Mouse (Mus musculus): ENCODE data around the gene Naaladl2.

DNA sequence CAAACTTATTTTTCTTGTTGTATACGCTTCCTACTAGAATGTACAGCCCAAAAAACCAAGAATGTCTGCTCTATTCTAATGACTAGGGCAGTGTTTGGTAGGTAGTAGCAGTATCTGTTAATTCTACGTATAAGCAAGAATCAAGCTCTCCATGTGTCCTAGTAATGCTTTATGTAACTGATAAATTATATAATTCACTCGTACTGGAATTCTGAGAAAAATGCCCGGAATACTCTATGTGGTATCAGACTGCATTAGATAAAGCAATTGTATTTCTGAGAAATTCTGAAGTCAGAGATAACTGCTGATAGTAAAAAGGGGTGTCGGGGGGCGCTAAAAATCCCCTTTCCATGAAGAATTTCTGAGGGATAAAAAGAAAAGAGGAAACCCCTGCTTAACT is 950 bp downstream of the Naaladl2 start:
- TF ChIP-seq POLR2AphosphoS5 (IDR thresholded peaks at IDR 0.05; ENCODE audit: insufficient replicate concordance, low read depth, low read length) = no peak
- no peak for TF ChIP-seq GATA2 (IDR thresholded peaks at IDR 0.05; ENCODE audit: borderline replicate concordance, low read depth, low read length)

Measured in G1E (cell line).